Mouse (Mus musculus) MEL (cell line): ENCODE data around the gene Stab1. TPM values are rescaled to one million over a fixed set of nuclear protein-coding genes. Genes with fewer than 3 reads are reported as not detected.

Experiments used
- DNase-seq: peaks from one replicate; pipeline ENCODE4 v3.0.0; 2011; ENCODE audit warnings: low read depth, low spot score
- H3K27ac ChIP-seq: 2 replicates; pipeline ENCODE4 v1.5.1; 2012; ENCODE audit warnings: low read depth, mild to moderate bottlenecking, control low read depth, low read length, moderate library complexity; ENCODE audit not compliant: control insufficient read depth
- H3K27me3 ChIP-seq, 2 experiments: fragments of 150-350 bp in 1 of 2; sonication (generic) in 1 of 2; 2 replicates each; pipeline ENCODE4 v1.6.1; 2012; ENCODE audit warnings: low read length in 2 of 2, mild to moderate bottlenecking in 2 of 2, improper control_type of control experiment in 1 of 2, moderate library complexity in 1 of 2; ENCODE audit not compliant: insufficient read depth in 2 of 2, control insufficient read depth in 1 of 2
- H3K36me3 ChIP-seq, 2 experiments: 2 replicates each; pipeline ENCODE4 v1.6.1; 2012 to 2014; ENCODE audit warnings: low read length in 2 of 2, improper control_type of control experiment in 1 of 2, inconsistent platforms in 1 of 2, mild to moderate bottlenecking in 1 of 2; ENCODE audit not compliant: insufficient read depth in 2 of 2, control insufficient read depth in 1 of 2
- H3K4me1 ChIP-seq, 2 experiments: fragments of 150-350 bp in 1 of 2; sonication (generic) in 1 of 2; 2 replicates each; pipeline ENCODE4 v1.6.1; 2012; ENCODE audit warnings: low read length in 2 of 2, improper control_type of control experiment in 1 of 2, mild to moderate bottlenecking in 1 of 2; ENCODE audit not compliant: insufficient read depth in 2 of 2, control insufficient read depth in 1 of 2
- H3K4me3 ChIP-seq, 2 experiments: fragments of 150-350 bp in 1 of 2; sonication (generic) in 1 of 2; 2 replicates each; pipeline ENCODE4 v1.5.1; 2012; ENCODE audit warnings: low read depth in 2 of 2, low read length in 2 of 2, mild to moderate bottlenecking in 2 of 2, moderate library complexity in 2 of 2, control low read depth in 1 of 2, improper control_type of control experiment in 1 of 2; ENCODE audit not compliant: control insufficient read depth in 1 of 2, insufficient read depth in 1 of 2
- H3K79me2 ChIP-seq: 2 replicates; pipeline ENCODE4 v1.6.1; 2012; ENCODE audit warnings: mild to moderate bottlenecking, low read length, moderate library complexity; ENCODE audit not compliant: control insufficient read depth, poor library complexity, insufficient read depth
- H3K9ac ChIP-seq: 2 replicates; pipeline ENCODE4 v1.6.1; 2012; ENCODE audit warnings: low read depth, mild to moderate bottlenecking, control low read depth, low read length, moderate library complexity; ENCODE audit not compliant: control insufficient read depth, poor library complexity, severe bottlenecking
- H3K9me3 ChIP-seq: fragments of 150-350 bp; sonication (generic); replicated peaks from 2 replicates; pipeline ENCODE4 v1.6.1; 2012; ENCODE audit warnings: mild to moderate bottlenecking, low read length, improper control_type of control experiment, moderate library complexity; ENCODE audit not compliant: insufficient read depth
- BHLHE40 ChIP-seq: IDR thresholded peaks from 2 replicates; pipeline ENCODE4 v1.6.1; 2012; ENCODE audit warnings: low read depth, mild to moderate bottlenecking, inconsistent platforms, low read length, improper control_type of control experiment, borderline replicate concordance
- CHD1 ChIP-seq: IDR thresholded peaks from 2 replicates; pipeline ENCODE4 v1.6.1; 2012; ENCODE audit warnings: low read depth, mild to moderate bottlenecking, inconsistent platforms, low read length, improper control_type of control experiment
- CHD2 ChIP-seq: IDR thresholded peaks from 2 replicates; pipeline ENCODE4 v1.6.1; 2011; ENCODE audit warnings: low read length, improper control_type of control experiment
- CTCF ChIP-seq, 3 experiments: IDR thresholded peaks in 2 of 3; conservative IDR thresholded peaks in 1 of 3; 2 replicates each; pipeline ENCODE4 v1.5.1; 2011 to 2012; ENCODE audit warnings: low read length in 3 of 3, low read depth in 2 of 3, mild to moderate bottlenecking in 2 of 3, improper control_type of control experiment in 1 of 3, inconsistent platforms in 1 of 3, mixed read lengths in 1 of 3, moderate library complexity in 1 of 3; ENCODE audit not compliant: control insufficient read depth in 1 of 3, insufficient read depth in 1 of 3, poor library complexity in 1 of 3, severe bottlenecking in 1 of 3
- E2F4 ChIP-seq: IDR thresholded peaks from 2 replicates; pipeline ENCODE4 v1.6.1; 2011; ENCODE audit warnings: low read depth, low read length, improper control_type of control experiment, borderline replicate concordance
- GATA1 ChIP-seq: IDR thresholded peaks from 2 replicates; pipeline ENCODE4 v1.6.1; 2011; ENCODE audit warnings: low read depth, low read length, improper control_type of control experiment
- HCFC1 ChIP-seq: IDR thresholded peaks from 2 replicates; pipeline ENCODE4 v1.6.1; 2012; ENCODE audit warnings: low read depth, mild to moderate bottlenecking, inconsistent platforms, low read length, improper control_type of control experiment, moderate library complexity
- JUND ChIP-seq: IDR thresholded peaks from 2 replicates; pipeline ENCODE4 v1.6.1; 2011; ENCODE audit warnings: low read depth, mild to moderate bottlenecking, improper control_type of control experiment, low read length
- KAT2A ChIP-seq: conservative IDR thresholded peaks from 2 replicates; pipeline ENCODE4 v1.6.1; 2012; ENCODE audit warnings: low read depth, low read length, improper control_type of control experiment, inconsistent platforms
- MAX ChIP-seq: IDR thresholded peaks from 2 replicates; pipeline ENCODE4 v1.6.1; 2011; ENCODE audit warnings: low read length, improper control_type of control experiment
- MAZ ChIP-seq: IDR thresholded peaks from 2 replicates; pipeline ENCODE4 v1.6.1; 2012; ENCODE audit warnings: low read depth, mild to moderate bottlenecking, inconsistent platforms, low read length, improper control_type of control experiment
- MXI1 ChIP-seq: IDR thresholded peaks from 2 replicates; pipeline ENCODE4 v1.6.1; 2011; ENCODE audit warnings: mild to moderate bottlenecking, low read depth, low read length, improper control_type of control experiment
- MYB ChIP-seq: IDR thresholded peaks from 2 replicates; pipeline ENCODE4 v1.6.1; 2011; ENCODE audit warnings: mild to moderate bottlenecking, low read depth, low read length, improper control_type of control experiment
- MYC ChIP-seq: IDR thresholded peaks from 2 replicates; pipeline ENCODE4 v1.6.1; 2011; ENCODE audit warnings: low read depth, mild to moderate bottlenecking, low read length, improper control_type of control experiment, moderate library complexity
- NELFE ChIP-seq: IDR thresholded peaks from 2 replicates; pipeline ENCODE4 v1.6.1; 2011; ENCODE audit warnings: low read depth, low read length, improper control_type of control experiment
- NRF1 ChIP-seq: IDR thresholded peaks from 2 replicates; pipeline ENCODE4 v1.6.1; 2014; ENCODE audit warnings: low read depth, mild to moderate bottlenecking, inconsistent platforms, low read length, improper control_type of control experiment, moderate library complexity; ENCODE audit not compliant: poor library complexity, insufficient read depth, severe bottlenecking
- POLR2A ChIP-seq, 2 experiments: IDR thresholded peaks; 2 replicates each; pipeline ENCODE4 v1.6.1; 2011 to 2012; ENCODE audit warnings: low read length in 2 of 2, mild to moderate bottlenecking in 2 of 2, control low read depth in 1 of 2, improper control_type of control experiment in 1 of 2, low read depth in 1 of 2, moderate library complexity in 1 of 2; ENCODE audit not compliant: control insufficient read depth in 1 of 2, insufficient read depth in 1 of 2, poor library complexity in 1 of 2
- POLR2AphosphoS2 ChIP-seq: IDR thresholded peaks from 2 replicates; pipeline ENCODE4 v1.6.1; 2011; ENCODE audit warnings: low read length, improper control_type of control experiment
- RAD21 ChIP-seq: IDR thresholded peaks from 2 replicates; pipeline ENCODE4 v1.6.1; 2011; ENCODE audit warnings: mild to moderate bottlenecking, low read depth, low read length, improper control_type of control experiment
- RCOR1 ChIP-seq: IDR thresholded peaks from 2 replicates; pipeline ENCODE4 v1.6.1; 2012; ENCODE audit warnings: low read depth, mild to moderate bottlenecking, inconsistent platforms, low read length, improper control_type of control experiment
- SIN3A ChIP-seq: IDR thresholded peaks from 2 replicates; pipeline ENCODE4 v1.6.1; 2012; ENCODE audit warnings: low read length, improper control_type of control experiment, inconsistent platforms
- SMC3 ChIP-seq: IDR thresholded peaks from 2 replicates; pipeline ENCODE4 v1.6.1; 2011; ENCODE audit warnings: low read depth, low read length, improper control_type of control experiment
- TAL1 ChIP-seq: IDR thresholded peaks from 2 replicates; pipeline ENCODE4 v1.6.1; 2012; ENCODE audit warnings: mild to moderate bottlenecking, inconsistent platforms, low read length, moderate library complexity, mixed read lengths
- UBTF ChIP-seq: IDR thresholded peaks from 2 replicates; pipeline ENCODE4 v1.6.1; 2012; ENCODE audit warnings: low read depth, mild to moderate bottlenecking, inconsistent platforms, low read length, improper control_type of control experiment, moderate library complexity, borderline replicate concordance; ENCODE audit not compliant: insufficient read depth
- USF2 ChIP-seq, 2 experiments: IDR thresholded peaks; 2 replicates each; pipeline ENCODE4 v1.6.1; 2011 to 2012; ENCODE audit warnings: improper control_type of control experiment in 2 of 2, low read length in 2 of 2, borderline replicate concordance in 1 of 2, inconsistent platforms in 1 of 2, low read depth in 1 of 2, mild to moderate bottlenecking in 1 of 2; ENCODE audit not compliant: insufficient read depth in 1 of 2
- ZKSCAN1 ChIP-seq: IDR thresholded peaks from 2 replicates; pipeline ENCODE4 v1.6.1; 2012; ENCODE audit warnings: low read depth, mild to moderate bottlenecking, inconsistent platforms, low read length, improper control_type of control experiment, moderate library complexity
- ZMIZ1 ChIP-seq: IDR thresholded peaks from 2 replicates; pipeline ENCODE4 v1.6.1; 2012; ENCODE audit warnings: low read depth, mild to moderate bottlenecking, inconsistent platforms, low read length, improper control_type of control experiment, moderate library complexity
- polyA plus RNA-seq, 2 experiments: library from polyadenylated mRNA; stranded (reverse) in 1 of 2; unstranded in 1 of 2; fragments of >175 nt in 1 of 2; fragments of >200 nt in 1 of 2; gene quantifications; 2 replicates each; pipeline versions ENCODE4 v1.2.1 to v1.2.4; 2012; ENCODE audit warnings: low replicate concordance in 2 of 2, low read depth in 1 of 2; ENCODE audit not compliant: insufficient read length in 2 of 2, insufficient read depth in 1 of 2, missing spikeins in 1 of 2
- total RNA-seq: library from RNA; depleted of rRNA; stranded (reverse); fragments of 300-350 nt; gene quantifications from 2 replicates; pipeline ENCODE4 v1.2.3, GENCODE M21; 2012

Stab1 gene
- total and polyA plus RNA-seq, 3 experiments, result 0.15 to 0.40 TPM; not detected in 1

DNA sequence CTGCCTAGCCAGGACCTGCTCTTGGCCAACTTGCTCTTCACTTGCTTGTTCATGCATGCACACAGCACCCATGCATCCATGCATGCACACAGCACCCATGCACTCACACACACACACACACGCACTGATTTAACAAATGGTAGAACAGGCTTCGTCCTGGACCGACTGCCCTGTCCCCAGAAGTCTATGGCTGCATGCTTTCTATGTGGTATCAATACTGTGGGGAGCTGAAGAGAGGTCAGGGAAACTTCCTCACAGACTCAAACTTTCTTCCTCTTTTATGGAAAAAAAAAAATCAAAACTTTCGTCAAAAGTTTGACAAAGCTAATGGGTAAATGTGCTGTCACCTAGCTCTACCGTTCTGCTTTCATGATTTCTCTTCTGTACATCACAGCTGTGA, 15.1 kb upstream of the Stab1 start:
- no peak overlapping the region for H3K9ac ChIP-seq
- H3K36me3 ChIP-seq, result peaks cover 0 to 26% of the 10 kb centered on the region in 2 experiments; a peak in 2 of 4 replicates
- no peak for DNase-seq
- no peak overlapping the region for H3K4me3 ChIP-seq
- H3K4me1 ChIP-seq, result no peaks in the 10 kb centered on the region
- no peaks in the 10 kb centered on the region for H3K9me3 ChIP-seq
- no peak overlapping the region for H3K27ac ChIP-seq
- no peaks in the 10 kb centered on the region for H3K27me3 ChIP-seq
- H3K79me2 ChIP-seq, result no peaks in the 10 kb centered on the region
- TF ChIP-seq SMC3 (no peak), MXI1 (no peak), MAX (no peak), KAT2A (no peak), HCFC1 (no peak), USF2 (IDR thresholded peaks at IDR 0.05; ENCODE audit: borderline replicate concordance in 1 of 2, insufficient read depth in 1 of 2, low read depth in 1 of 2, low read length in 2 of 2) (no peak), NELFE (no peak), SIN3A (no peak), MYC (no peak), RAD21 (no peak), E2F4 (no peak), GATA1 (no peak), ZKSCAN1 (no peak), BHLHE40 (no peak), ZMIZ1 (no peak), POLR2A (IDR thresholded peaks at IDR 0.05; ENCODE audit: control insufficient read depth in 1 of 2, insufficient read depth in 1 of 2, low read depth in 1 of 2, low read length in 2 of 2, poor library complexity in 1 of 2) (no peak), POLR2AphosphoS2 (no peak), RCOR1 (no peak), NRF1 (no peak)

DNA sequence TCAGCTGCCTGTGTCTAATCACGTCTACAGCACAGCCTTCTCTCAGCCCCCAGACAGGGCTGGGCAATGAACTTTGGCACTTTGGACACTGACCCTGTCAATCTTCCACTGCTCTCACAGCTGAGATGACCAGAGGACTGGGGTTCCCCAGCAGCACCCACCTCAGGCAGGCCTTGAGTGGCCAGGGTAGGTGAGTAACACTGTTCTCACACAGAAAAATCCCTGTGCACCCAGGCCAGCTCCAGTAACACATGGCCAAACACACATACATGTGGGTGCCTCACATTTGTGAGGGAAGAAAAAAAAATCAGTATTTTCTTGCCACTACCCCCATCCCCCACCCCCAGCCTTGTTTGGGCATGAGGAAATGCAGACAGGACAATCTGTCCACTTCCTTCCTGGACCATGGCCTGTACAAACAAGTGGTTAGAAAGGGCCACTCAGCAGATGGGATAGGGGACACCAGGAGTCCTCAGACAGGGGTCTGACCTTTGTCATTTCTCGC, 14.4 kb upstream of the Stab1 start:
- no peak for DNase-seq
- H3K27me3 ChIP-seq, result no peaks in the 10 kb centered on the region
- TF ChIP-seq JUND, result no peak
- no peak for TF ChIP-seq MAX
- TF ChIP-seq TAL1, result no peak
- TF ChIP-seq MYB, result no peak
- TF ChIP-seq CTCF (IDR thresholded peaks at IDR 0.05 in 2 of 3, conservative IDR thresholded peaks at IDR 0.05 in 1 of 3; ENCODE audit: control insufficient read depth in 1 of 3, insufficient read depth in 1 of 3, low read depth in 2 of 3, low read length in 3 of 3, poor library complexity in 1 of 3, severe bottlenecking in 1 of 3), result no peak
- TF ChIP-seq CHD1, result no peak
- no peak for TF ChIP-seq MYC
- TF ChIP-seq ZMIZ1, result no peak
- TF ChIP-seq ZKSCAN1, result no peak
- no peak for TF ChIP-seq CHD2
- no peak for TF ChIP-seq HCFC1
- no peak for TF ChIP-seq UBTF
- TF ChIP-seq KAT2A, result no peak
- no peak for TF ChIP-seq USF2 (IDR thresholded peaks at IDR 0.05; ENCODE audit: borderline replicate concordance in 1 of 2, insufficient read depth in 1 of 2, low read depth in 1 of 2, low read length in 2 of 2)
- no peak for TF ChIP-seq RAD21
- no peak for TF ChIP-seq NELFE
- no peak for TF ChIP-seq RCOR1
- TF ChIP-seq MAZ, result no peak
- TF ChIP-seq BHLHE40, result no peak
- H3K27ac ChIP-seq, result no peak overlapping the region
- H3K4me3 ChIP-seq, result no peak overlapping the region
- no peaks in the 10 kb centered on the region for H3K9me3 ChIP-seq
- H3K9ac ChIP-seq, result no peak overlapping the region
- peaks cover 0 to 19% of the 10 kb centered on the region in 2 experiments; a peak in 2 of 4 replicates for H3K36me3 ChIP-seq
- no peaks in the 10 kb centered on the region for H3K4me1 ChIP-seq
- H3K79me2 ChIP-seq, result no peaks in the 10 kb centered on the region
